Mouse (Mus musculus) liver, embryonic 11.5 days (tissue): ENCODE measurements around the gene Sord. TPM values are rescaled to one million over a fixed set of nuclear protein-coding genes. Genes with fewer than 3 reads are reported as not detected.

Experiments
- ATAC-seq: fragments of 200-750 bp; cut with Nextera tagmentation; replicated peaks from 2 replicates; pipeline ENCODE4 v1.8.0; 2017; ENCODE audit warnings: moderate number of reproducible peaks, mild to moderate bottlenecking, moderate TSS enrichment, moderate library complexity; ENCODE audit not compliant: low FRiP score
- DNase-seq: peaks from one replicate; pipeline ENCODE4 v3.0.0-alpha.2; 2017; ENCODE audit warnings: low spot score
- H3K27ac ChIP-seq: fragments of 300-500 bp; sonication (generic); 2 replicates; pipeline ENCODE4 v1.5.1; 2014; ENCODE audit warnings: mild to moderate bottlenecking, low read depth, low read length, control low read depth
- H3K27me3 ChIP-seq: fragments of 300-500 bp; sonication (generic); replicated peaks from 2 replicates; pipeline ENCODE4 v1.6.1; 2014; ENCODE audit warnings: low read length, mixed read lengths; ENCODE audit not compliant: control insufficient read depth, insufficient read depth
- H3K36me3 ChIP-seq: fragments of 300-500 bp; sonication (generic); 2 replicates; pipeline ENCODE4 v1.6.1; 2014; ENCODE audit warnings: mild to moderate bottlenecking, low read length, moderate library complexity, mixed read lengths; ENCODE audit not compliant: control insufficient read depth, insufficient read depth
- H3K4me1 ChIP-seq: fragments of 300-500 bp; sonication (generic); replicated peaks from 2 replicates; pipeline ENCODE4 v1.6.1; 2014; ENCODE audit warnings: low read length, mixed read lengths; ENCODE audit not compliant: control insufficient read depth, insufficient read depth
- H3K4me2 ChIP-seq: fragments of 300-500 bp; sonication (generic); 2 replicates; pipeline ENCODE4 v1.6.1; 2014; ENCODE audit warnings: mild to moderate bottlenecking, control low read depth, moderate library complexity
- H3K4me3 ChIP-seq: fragments of 300-500 bp; sonication (generic); 2 replicates; pipeline ENCODE4 v1.5.1; 2014; ENCODE audit warnings: low read depth, low read length, control low read depth
- H3K9ac ChIP-seq: fragments of 300-500 bp; sonication (generic); 2 replicates; pipeline ENCODE4 v1.6.1; 2014; ENCODE audit warnings: low read depth, low read length, control low read depth
- H3K9me3 ChIP-seq: fragments of 300-500 bp; sonication (generic); 2 replicates; pipeline ENCODE4 v1.6.1; 2016; ENCODE audit warnings: low read length, inconsistent platforms, mixed read lengths; ENCODE audit not compliant: control insufficient read depth
- WGBS: fragments of 180-500 bp; shearing (Covaris S2); extraction: QIAGEN DNeasy Blood & Tissue Kit; methylation state at CpG from one replicate; pipeline ENCODE4 v1.1.7; 2014; 5-methylcytosine and 5-hydroxymethylcytosine counted together
- polyA plus RNA-seq: library from polyadenylated mRNA; unstranded; fragments of >200 nt; fragmentation: Nextera tagmentation; extraction: Ambion mirVana; gene quantifications from 2 replicates; pipeline ENCODE4 v1.2.1, GENCODE M21; 2014

The Sord gene
- polyA plus RNA-seq: 172 and 180 TPM in 2 replicates

DNA sequence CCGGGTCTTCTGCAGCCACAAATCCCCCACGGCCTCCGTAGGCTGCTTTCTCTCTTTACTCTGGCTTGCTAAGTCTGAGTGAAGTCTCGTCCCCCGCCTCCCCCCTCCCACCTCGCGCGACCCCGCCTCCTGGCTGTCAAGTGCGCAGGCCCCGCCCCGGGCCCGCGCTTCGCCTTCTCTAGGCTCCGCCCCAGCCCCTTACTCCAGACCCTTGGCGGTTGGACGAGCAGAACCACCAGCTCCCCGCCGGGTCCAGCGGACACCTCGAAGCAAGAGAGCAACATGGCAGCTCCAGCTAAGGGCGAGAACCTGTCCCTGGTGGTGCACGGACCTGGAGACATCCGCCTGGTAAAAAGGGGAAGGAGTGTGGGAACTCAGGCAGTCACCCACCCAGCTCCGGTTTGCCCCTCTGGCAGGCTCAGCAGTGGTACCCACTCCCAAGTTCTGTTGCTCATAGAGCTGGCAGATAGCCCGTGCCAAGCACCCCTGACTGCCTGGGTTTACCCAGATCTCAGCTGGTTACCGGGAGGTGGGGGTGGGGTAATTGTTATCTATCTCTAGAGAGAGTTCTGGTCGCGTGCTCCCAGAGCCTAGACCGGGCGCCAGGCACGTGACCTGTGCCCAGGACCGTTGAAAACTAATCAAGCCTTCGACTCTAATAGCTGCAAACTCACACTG is at the start of gene Sord:
Gene Sord (plus strand): TSS at position 139 of the 678 bp plus-strand sequence.
- Histone ChIP-seq H3K27me3 (no peaks in the 10 kb centered on the region), H3K9me3 (no peaks in the 10 kb centered on the region), H3K4me1 (peaks cover 14% of the 10 kb centered on the region), H3K9ac (peak within 1 kb of the TSS; percentile 85), H3K4me3 (peak within 1 kb of the TSS; percentile 75), H3K4me2 (peak within 1 kb of the TSS; percentile 89), H3K27ac (peak within 1 kb of the TSS; percentile 87), H3K36me3 (no peaks in the 10 kb centered on the region)
- 1% methylated on average over 35 of the region's 35 CpGs for WGBS
- ATAC-seq: peak; percentile 92
- peak; percentile 90 for DNase-seq

DNA sequence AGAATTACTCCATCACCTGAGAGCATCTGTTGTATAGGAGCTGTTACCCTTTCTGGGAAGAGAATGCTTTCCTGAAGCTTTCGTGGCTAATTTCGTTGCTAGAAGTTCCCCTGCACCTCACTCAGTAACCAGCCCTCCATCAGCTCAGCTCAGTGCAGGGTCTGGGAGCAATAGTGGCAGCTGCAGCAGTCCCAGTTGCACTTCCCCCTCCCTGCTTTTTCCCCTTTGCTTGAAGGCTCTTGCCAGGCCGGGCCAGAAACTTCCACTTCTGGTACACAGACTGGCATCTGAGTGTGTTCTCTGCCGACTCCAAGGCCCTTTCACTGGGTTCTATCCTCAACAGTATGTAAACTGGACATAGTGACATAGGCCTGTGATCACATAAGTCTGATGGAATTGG is 49.5 kb upstream of the Sord start:
- no peak for DNase-seq
- no peak overlapping the region for H3K4me2 ChIP-seq
- WGBS: 79% methylated on average over 4 of the region's 4 CpGs
- no peak overlapping the region for H3K27ac ChIP-seq
- H3K9me3 ChIP-seq: no peaks in the 10 kb centered on the region
- no peak overlapping the region for H3K9ac ChIP-seq
- no peak for ATAC-seq
- H3K4me1 ChIP-seq: no peaks in the 10 kb centered on the region; the same call in 1 of the 2 replicates
- no peaks in the 10 kb centered on the region for H3K36me3 ChIP-seq
- no peak overlapping the region for H3K4me3 ChIP-seq
- no peaks in the 10 kb centered on the region for H3K27me3 ChIP-seq

DNA sequence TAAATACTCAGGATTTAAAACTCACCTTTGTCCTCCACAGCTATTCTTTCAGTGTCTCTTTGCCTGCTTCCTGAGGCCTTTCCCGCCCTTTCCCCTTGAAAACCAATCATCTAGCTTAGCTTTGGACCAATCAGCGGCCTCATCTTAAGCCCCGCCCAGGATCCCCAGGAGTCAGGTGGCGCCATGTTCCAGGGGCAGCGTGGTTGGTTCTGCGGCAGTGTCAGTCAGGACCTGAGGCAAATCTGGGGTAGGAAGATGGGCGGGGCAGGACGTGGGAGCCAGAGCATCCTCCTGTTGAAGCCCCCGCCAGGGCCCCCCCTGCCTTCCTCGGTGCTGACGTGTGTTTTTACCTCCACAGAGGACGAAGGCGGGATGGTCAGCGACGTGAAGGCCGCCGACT is 48.4 kb upstream of the Sord start, which contains the start of the genes Patl2 and Terb2:
Gene Patl2 (minus strand): TSS at position 84 of the 400 bp plus-strand sequence.
Gene Terb2 (plus strand): TSS at position 167 of the 400 bp plus-strand sequence.
- Histone ChIP-seq H3K36me3 (no peaks in the 10 kb centered on the region), H3K9me3 (no peaks in the 10 kb centered on the region), H3K9ac (no peak within 1 kb of the TSS), H3K27me3 (no peaks in the 10 kb centered on the region), H3K27ac (no peak within 1 kb of the TSS), H3K4me3 (no peak within 1 kb of the TSS), H3K4me2 (no peak within 1 kb of the TSS), H3K4me1 (no peaks in the 10 kb centered on the region; the same call in 1 of the 2 replicates)
- ATAC-seq (no peak), DNase-seq (no peak)
- 70% methylated on average over 17 of the region's 17 CpGs for WGBS

GRCm38 (mm10) chr2:122186751-122187150 is 47.8 kb upstream of the Sord start:
- Histone ChIP-seq H3K27me3 (no peaks in the 10 kb centered on the region), H3K9me3 (no peaks in the 10 kb centered on the region), H3K9ac (no peak overlapping the region), H3K27ac (no peak overlapping the region), H3K4me3 (no peak overlapping the region), H3K36me3 (no peaks in the 10 kb centered on the region), H3K4me1 (no peaks in the 10 kb centered on the region; the same call in 1 of the 2 replicates), H3K4me2 (no peak overlapping the region)
- ATAC-seq (no peak), DNase-seq (no peak)
- 80% methylated on average over 3 of the region's 3 CpGs for WGBS

DNA sequence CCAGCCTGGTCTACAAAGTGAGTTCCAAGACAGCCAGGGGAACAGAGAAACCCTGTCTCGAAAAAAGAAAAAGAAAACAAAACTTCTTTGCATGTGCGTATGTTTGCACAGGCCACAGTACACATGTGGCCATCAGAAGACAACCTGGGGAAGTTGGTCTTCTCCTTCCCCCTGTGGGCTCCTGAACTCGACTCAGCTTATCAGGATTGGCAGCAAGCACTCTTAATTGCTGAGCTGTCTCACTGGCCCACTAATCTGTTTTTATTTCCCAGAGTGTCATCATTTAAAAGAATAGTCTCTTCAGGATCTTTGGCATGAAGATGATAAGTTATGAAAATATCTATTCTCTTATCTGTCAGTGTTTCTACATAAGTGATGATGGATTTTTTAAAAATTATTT is 42.7 kb upstream of the Sord start:
- Histone ChIP-seq H3K9ac (no peak overlapping the region), H3K36me3 (no peaks in the 10 kb centered on the region), H3K9me3 (no peaks in the 10 kb centered on the region), H3K4me1 (no peaks in the 10 kb centered on the region; the same call in 1 of the 2 replicates), H3K27ac (no peak overlapping the region), H3K4me2 (no peak overlapping the region), H3K27me3 (no peaks in the 10 kb centered on the region), H3K4me3 (no peak overlapping the region)
- 59% methylated on average over 3 of the region's 3 CpGs for WGBS
- DNase-seq (no peak), ATAC-seq (no peak)

DNA sequence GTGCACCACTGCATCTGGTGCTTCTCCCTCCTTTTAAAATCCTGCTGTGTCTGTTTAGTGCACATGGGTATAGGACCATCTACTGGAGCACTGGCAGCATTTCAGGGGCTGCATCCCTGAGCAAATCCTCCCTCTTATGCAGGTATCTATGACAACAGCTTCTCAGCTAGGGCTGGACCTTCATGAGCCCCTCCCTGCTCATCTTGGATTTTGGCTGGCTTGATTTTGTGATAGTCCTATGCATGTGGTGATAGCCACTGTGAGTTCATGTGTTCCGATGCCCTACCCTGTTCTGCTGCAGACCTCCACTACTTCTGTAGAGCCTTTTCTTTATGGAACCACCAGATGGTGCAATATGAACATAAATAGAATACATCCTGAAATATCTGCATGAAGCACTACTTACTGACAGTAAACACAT is 40.0 kb upstream of the Sord start:
- DNase-seq (no peak), ATAC-seq (peak; percentile 49; the same call in 1 of the 2 replicates)
- no peaks in the 10 kb centered on the region for H3K9me3 ChIP-seq
- H3K27me3 ChIP-seq: no peaks in the 10 kb centered on the region
- WGBS: 52% methylated on average over 1 of the region's 1 CpGs
- no peak overlapping the region for H3K9ac ChIP-seq
- no peaks in the 10 kb centered on the region for H3K4me1 ChIP-seq
- no peak overlapping the region for H3K27ac ChIP-seq
- H3K4me2 ChIP-seq: no peak overlapping the region
- no peaks in the 10 kb centered on the region for H3K36me3 ChIP-seq
- no peak overlapping the region for H3K4me3 ChIP-seq

- 57% methylated on average over 1 of the region's 1 CpGs for WGBS
- peak; percentile 9 for DNase-seq
- no peak for ATAC-seq
- no peak overlapping the region for H3K4me2 ChIP-seq
- H3K36me3 ChIP-seq: no peaks in the 10 kb centered on the region
- no peak overlapping the region for H3K27ac ChIP-seq
- H3K27me3 ChIP-seq: no peaks in the 10 kb centered on the region
- no peak overlapping the region for H3K9ac ChIP-seq
- no peaks in the 10 kb centered on the region for H3K9me3 ChIP-seq
- H3K4me3 ChIP-seq: no peak overlapping the region
- H3K4me1 ChIP-seq: no peaks in the 10 kb centered on the region
These were observed 33.0 kb upstream of the Sord start for GRCm38 (mm10) chr2:122201501-122201900.

GRCm38 (mm10) chr2:122206440-122207107 is 28.0 kb upstream of the Sord start:
- Histone ChIP-seq H3K36me3 (no peaks in the 10 kb centered on the region), H3K27me3 (no peaks in the 10 kb centered on the region), H3K4me3 (no peak overlapping the region), H3K27ac (no peak overlapping the region), H3K4me1 (no peaks in the 10 kb centered on the region), H3K9me3 (no peaks in the 10 kb centered on the region), H3K9ac (no peak overlapping the region), H3K4me2 (no peak overlapping the region)
- ATAC-seq (no peak), DNase-seq (no peak)
- WGBS: 49% methylated on average over 2 of the region's 2 CpGs
